Mouse (Mus musculus) gastrocnemius, adult 8-10 months (tissue): ENCODE measurements around the gene Agtrap. TPM values are rescaled to one million over a fixed set of nuclear protein-coding genes. Genes with fewer than 3 reads are reported as not detected.

Experiments
- DNase-seq, 2 experiments: peaks; one replicate each; pipeline ENCODE4 v3.0.0; 2022; ENCODE audit warnings: low spot score in 2 of 2
- total RNA-seq, 4 experiments: library from RNA; stranded (reverse); gene quantifications; 2 replicates each; pipeline ENCODE4 v1.2.4; 2022

Gene Agtrap
- total RNA-seq, 4 experiments from 2014 or later = 11.8 to 15.2 (median 13.8) TPM

DNA sequence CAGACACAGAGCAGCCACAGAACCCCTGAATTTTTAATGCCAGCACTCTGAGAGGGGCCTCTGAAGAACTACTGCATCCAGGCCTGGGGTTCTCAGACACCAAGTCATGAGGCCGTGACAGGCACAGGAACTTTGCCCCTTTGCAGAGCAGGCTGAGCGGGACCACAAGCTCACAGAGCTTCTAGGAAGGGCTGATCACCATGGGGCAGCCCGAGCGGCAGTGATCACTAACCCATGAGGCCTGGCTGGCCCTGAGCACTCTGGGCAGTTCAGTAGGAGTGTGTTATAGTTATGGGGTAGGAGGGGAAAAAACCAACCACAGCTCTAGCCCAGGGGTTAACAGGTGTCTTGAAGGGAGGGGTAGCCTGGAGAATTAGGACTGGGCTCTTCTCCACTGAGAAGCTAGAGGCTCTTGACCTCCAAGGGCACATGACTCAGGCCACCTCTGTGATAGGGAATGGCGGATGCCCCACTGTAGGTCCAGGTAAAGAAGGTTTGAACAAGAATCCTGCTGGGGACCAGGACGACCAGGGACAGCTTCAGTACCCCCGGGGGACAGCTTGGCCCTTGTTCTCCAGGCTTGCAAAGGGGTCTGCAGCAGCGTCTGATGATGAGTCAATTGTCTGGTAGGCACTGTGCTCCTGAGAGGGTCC, 7.8 kb downstream of the Agtrap start:
- DNase-seq = no peak

DNA sequence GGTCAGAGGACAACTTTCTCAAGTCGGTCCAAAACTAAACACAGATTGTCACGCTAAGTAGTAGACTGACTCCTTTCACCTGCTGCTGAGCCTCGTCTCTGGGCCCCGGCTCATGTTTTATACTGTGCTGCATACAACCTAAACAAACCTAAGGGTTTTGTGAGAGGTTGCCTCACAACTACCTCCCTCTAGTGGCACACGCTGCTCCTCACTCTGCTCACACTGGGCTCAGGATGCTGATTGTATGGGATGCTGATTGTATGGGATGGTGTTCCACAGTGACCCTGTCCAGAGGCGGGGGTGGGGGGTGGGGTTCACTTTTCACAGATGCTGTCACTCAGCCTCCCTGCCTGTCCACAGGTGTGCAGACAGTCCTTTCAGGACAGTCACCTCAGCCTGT, 8.6 kb downstream of the Agtrap start:
- DNase-seq = no peak

DNA sequence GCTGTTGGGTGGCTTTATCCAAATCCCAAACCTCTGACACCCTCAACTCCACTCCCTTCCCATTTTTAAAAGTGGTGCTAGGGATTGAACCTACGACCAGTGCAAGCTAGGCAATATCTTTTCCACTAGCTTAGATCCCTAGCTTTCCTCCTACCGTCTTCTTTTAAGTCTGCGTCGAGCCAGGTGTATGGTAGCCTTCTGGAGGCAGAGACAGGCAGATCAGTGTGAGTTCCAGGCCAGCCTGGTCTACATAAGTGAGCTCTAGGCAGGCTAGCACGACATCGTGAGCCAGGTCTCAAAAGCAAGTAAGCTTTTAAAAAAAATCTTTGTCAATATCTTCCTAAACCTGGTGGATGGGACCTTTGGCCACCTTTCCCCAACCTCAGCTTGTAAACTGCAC, 11.9 kb downstream of the Agtrap start:
- no peak for DNase-seq

DNA sequence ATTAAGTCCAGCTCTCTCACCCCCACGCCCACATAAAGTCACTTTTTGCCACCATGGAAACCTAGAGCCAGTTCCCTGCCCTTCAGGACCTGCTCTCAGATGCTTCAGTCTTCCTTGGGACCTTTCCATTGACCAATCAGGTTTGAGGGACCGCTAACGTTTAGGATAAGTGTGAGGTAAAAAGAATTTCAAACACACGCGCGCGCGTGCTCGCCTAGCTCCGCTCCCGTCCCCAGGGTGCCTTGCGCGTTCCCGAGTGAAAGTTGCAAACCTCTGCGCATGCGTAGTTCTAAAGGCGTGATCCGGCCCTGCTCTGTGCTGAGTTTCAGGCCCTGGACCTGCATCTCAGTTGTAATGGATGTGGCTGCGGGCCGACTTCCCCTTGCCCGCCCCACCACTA, 12.6 kb downstream of the Agtrap start:
- DNase-seq = peak in 1 of 2 experiments; percentile 63

DNA sequence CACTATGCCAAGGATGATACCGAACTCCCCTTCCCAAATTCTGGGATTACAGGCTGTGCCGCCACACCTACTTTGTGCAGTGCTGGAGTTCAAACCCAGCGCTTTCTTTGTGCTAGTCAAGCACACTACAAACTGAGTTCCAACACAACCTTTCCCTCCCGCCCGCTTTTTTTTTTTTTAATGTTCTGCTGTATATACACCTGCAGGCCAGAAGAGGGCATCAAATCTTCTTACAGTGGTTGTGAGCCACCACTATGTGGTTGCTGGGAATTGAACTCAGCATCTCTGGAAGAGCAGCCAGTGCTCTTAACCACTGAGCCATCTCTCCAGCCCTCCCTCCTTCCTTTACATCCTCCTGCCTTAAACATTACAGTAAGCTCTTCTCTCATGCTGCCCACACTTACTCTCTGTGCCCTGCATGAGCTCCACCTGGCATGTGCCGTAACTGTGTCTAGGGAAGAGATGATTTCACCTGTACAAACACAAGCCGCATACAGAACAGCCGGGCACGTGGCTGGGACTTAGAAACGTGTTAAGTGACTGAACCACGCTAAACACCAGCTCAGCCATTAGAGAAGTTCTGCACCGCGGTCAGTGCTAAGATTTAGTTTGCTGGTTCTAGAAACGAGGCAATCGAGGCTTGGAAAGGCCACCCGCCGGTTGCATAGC, 13.2 kb downstream of the Agtrap start:
- DNase-seq = no peak

DNA sequence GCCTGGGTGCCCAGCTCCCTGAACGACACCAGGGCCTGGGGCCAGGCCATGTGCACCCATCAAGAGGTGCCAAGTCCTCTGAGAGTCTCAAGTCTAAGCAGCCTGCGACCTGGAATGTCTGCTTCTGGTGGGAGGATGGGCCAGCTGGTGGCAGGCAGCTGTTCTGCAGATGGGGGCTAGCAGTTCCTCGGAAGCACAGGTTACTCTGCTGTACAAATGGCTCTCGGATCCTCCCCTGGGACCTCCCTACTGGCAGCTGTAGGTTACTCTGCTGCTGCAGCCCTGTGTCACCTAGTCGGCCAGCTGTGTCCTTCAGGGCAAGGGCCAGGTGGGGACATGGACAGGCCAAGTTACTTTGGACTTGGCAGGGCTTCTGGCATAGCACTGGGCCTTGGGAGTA, 16.3 kb downstream of the Agtrap start:
- peak in 1 of 2 experiments; percentile 58 for DNase-seq

DNA sequence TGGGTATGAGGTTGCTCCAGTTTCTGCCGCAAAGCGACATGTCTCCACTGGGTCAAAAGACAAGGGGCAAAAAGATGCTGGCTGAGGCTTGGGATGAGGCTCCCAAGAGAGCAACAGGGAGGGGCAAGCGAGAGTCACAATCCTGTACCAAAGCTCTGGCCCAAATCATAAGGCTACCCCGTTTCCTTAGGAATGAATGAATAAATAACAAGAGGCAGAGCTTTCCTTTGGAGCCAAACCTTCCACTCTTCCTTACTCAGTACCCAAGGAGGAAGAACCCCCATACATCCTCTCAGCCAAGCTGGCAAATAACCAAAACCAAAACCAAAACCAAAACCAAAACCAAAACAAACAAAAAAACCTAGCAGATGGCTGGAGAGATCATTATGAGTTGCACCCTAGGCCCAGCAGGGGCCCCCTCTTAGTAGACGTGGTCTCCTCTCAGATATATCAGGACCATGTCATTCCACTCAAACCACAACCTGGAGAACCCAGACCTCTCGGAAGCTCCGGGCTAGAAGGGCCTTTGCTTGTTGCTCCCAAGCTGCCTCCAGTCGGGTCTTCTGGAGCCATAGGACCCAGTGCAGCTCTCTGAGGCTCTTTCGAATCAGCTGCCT, 18.1 kb downstream of the Agtrap start:
- DNase-seq = no peak

DNA sequence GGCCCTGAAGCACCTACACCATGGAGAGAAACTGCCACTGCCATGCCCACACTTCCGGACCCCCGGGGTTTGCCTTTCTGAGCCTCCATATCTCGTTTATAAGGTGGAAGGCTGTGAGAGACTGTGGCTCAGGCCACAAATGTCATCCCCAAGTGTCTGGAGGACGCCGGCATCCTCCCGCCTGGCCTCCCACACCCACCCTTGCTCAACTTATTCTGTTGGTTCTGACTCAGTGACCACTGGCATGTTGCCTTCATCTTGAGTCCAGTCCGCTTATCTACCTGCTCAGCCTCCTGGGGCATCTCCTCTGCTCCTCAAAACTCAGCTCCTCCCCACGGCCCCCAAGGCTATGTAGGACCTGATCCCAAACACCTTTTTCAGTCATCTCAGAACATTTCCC, 20.5 kb downstream of the Agtrap start:
- DNase-seq = no peak

DNA sequence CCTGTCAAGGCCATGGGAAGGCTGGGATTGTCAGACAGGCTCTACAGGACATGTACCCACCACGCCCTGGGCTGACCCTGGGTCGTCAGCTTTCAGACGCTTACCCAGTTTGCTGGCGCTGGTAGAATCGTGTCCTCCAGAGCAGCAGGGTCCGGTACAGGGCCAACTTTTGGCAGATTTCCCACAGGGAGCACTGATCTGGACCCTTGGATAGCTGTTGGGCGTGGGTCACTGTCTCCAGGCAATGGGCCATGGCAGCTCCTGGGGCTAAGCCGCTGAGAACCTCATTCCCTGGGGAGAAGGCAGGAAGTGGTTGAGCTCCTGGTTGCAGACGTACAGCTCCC, 21.5 kb downstream of the Agtrap start:
- DNase-seq = peak in 1 of 2 experiments; percentile 34

DNA sequence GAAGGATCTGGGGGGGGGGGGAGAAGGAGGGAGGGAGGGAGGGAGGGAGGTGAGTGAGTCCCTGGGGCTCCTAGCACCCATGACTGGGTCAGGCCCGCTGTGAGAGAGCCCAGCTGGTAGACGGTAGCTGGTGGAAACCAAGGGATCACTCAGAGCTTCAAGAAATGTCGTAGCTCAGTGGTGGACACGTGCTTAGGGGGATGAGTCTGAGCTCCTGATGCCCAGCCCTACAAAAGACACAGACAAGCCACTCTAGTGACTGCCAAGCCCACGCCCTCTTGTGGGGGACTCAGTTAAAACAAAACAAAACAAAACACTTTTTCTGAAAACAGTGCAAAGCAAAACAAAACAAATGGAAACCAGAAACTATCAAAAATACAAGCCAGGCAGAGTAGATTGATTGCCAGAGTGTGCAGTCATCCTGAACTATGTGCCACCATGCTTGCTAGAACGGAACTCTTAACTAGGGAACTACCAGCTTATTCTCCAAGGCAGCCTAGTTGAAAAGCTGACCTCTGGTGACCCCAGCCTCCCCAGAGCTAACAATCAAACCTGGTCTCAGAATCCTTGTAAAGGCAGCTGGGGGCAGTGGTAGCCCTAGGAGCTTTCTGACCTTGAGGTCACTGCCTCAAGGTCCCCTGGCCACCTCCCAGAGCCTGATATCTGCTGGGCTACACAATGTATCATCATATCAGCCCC, 22.0 kb downstream of the Agtrap start:
- no peak for DNase-seq

DNA sequence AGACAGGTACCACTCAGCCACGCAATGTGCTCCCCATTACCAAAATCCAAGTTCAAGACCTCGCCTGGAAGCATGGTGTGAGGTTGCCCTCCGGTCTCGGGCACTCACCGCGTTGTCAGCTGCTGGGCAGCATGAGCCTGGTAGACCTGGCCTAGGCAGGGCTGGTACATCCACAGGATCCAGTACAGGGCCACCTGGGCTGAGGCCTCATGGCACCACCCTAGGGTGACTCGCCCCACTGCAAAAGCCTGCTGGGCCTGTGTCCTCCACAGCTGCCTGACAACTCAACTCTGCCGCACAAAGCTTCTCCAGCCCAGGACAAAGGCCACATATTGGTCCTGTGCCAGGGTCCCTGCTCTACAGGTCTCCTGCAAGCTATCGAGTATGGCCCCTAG, 26.7 kb downstream of the Agtrap start:
- no peak for DNase-seq

DNA sequence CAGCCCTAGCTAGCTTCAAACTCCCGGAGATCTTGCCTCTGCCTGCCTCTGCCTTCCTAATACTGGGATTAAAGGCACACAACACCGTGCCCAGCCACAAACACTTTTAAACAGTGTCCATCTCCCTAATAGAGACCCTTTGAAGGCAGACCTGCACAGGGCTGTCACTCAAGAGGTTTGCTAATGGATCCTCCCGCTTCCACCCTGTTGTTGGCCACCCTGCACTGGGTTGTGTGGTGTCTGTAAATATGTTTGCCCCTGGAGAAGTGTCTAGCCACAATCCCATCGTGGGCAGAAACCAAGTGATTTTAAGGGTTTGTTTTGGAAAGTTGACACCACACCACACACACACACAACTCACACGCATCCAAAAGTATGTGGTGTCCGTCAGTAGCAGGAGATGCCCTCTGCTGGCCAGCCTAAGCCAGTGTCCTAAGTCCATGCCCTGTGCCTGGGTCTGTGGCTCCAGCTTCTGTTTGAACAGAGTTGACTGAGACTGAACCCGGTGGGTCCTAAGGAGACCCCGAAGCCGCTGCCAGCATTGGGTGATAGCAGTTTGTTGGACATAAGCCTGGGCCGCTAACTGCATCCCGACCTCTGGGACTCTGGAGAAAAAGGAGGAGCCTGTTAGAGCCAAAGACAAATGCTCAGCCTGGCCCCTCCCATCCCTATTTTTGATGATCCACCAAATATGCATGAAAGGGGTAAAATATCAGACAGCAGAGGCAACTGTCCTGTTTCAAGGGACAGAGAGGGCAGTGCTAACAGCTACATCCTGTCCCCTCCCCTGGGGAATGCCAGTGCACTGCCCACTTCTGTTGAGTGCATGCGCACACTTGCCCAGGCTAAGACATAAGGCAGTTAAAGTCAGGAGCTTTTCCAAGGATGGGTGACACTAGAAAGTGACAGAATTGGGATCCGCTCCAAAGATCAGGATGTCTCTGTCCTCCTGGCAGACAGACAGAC, 27.4 kb downstream of the Agtrap start:
- no peak for DNase-seq

DNA sequence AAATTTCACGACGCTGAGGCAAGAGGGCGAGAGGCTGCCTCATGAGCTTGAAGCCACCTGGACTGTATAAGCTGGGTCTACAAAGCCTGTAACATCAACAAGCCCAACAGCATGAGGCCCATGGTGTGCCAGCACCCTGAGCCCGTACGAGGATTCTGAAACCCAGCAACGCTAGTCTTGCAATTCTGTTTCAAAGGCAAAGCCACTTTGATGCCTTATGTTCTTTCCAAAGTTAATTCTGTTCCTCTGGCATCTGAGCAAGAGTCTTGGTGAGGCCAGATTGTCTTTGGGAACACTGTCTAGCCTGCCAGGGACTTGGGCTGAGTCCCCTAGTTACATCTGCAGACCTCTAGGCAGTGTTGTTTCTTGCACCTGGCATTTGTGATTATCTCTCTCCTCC, 28.8 kb downstream of the Agtrap start:
- no peak for DNase-seq

DNA sequence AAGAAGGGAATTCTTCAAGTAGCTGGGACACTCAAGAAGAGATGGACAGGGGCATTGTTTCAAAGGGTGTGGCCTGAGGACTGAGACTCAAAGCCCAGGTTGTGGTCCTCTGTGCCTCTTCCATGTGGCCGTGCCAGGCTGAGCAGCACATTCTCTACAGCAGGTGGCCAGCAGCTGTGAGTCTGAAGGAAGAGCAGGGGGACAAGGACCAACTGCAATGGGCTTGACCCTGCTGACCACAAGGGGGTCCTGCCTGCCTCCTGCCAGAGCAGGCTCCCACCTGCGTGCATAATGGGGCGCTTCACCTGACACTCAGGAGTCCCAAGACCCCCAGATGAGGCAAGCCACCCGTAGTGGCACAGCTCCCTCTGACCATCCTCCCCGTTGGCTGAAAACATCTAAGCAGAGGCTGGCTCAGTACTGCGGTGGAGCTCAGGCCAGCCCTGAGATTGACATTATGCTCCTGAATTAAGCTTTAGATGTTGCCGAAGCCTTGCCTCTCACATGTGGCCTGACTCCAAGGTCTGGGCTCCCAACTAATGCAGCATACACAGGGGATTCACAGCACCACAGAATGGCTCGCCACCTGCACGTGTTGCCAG, 29.5 kb downstream of the Agtrap start:
- no peak for DNase-seq

DNA sequence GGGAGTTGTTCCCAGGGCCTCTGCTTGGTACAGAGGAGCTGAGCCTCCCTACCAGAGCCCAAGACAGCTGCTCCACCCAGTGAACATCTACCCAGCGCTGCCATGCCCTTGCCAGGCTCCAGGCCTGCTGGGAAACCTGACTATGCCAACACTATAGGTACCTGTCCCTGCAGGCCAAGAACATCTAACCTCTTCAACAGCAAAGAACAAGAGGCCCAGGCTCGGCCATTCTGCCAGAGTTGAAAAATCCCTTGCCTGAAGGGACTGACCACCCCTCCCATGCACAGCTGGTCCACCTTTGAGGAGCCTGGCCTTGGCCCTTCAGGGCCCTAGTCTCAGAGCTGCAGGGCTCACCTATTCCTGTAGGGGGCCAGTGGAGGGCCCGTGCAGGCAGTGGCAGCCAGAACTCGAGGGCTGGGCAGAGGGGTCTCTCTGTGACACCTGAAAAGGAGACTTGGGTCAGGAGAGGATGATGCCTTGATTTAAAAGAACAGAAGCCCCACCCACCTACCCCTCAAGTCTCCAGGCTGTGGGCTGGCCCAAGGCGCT, 30.1 kb downstream of the Agtrap start:
- no peak for DNase-seq

DNA sequence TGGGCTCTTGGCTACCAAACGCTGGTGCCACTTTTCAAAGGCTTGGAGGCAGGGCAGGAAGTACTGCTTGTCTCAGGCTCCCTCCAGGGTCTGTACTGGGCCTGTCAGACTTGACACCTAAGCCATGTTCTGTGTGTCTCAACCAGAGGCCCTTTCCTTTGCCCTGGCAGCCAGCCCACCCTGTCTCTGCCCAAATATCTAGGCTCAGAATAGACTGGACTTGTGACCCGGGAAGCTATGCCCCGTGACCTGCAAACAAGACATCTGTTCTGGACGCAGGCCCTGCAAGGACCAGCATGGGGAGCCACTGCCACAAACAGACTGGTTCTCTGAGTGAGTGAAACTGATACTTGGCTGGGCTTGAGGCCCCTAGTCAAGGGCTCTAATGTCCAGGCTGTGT, 31.0 kb downstream of the Agtrap start:
- DNase-seq = peak; percentile 89 to 95

DNA sequence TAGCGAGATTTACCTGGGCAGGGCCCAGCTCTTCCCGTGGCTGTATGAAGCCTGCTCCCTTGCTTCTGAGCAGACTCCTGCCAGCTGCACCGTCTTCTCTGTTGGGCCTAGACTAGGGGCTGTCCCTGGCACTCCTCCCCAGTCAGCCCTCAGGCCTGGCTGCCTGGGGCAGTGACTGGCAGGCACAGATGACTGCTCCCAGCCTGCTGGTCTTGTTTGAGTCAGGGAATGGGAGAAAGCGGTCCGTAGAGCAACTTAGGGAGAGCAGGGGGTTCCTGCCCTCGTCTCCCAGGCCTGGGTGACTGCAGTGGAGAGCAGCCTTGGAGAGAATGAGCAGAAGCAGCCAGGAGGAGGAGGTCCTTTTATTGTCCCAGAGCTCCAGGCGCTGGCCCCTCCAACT, 31.6 kb downstream of the Agtrap start:
- peak; percentile 30 to 68 for DNase-seq

DNA sequence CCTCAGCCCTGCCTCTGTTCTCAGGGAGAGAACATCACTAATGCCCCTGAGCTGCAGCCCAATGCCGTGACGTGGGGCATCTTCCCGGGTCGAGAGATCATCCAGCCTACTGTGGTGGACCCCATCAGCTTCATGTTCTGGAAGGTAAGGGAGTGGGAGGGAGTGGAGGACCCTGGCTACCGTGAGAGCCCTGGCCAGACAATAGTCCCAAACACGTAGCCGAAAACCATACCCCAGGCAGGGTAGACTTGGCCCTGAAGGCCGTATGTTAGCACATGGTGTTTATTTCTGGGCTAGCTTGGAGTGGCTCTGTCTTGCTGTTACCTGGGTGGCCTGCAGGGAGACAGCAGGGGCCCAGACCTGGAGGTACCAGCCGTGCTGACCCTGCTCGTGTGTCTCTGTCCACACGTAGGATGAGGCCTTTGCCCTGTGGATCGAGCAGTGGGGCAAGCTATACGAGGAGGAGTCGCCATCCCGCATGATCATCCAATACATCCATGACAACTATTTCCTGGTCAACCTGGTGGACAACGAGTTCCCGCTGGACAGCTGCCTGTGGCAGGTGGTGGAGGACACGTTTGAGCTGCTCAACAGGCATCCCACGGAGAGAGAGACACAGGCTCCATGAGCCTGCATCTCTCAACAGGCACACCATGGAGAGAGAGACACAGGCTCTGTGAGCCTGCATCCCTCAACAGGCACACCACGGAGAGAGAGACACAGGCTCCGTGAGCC, 32.7 kb downstream of the Agtrap start:
- no peak for DNase-seq

DNA sequence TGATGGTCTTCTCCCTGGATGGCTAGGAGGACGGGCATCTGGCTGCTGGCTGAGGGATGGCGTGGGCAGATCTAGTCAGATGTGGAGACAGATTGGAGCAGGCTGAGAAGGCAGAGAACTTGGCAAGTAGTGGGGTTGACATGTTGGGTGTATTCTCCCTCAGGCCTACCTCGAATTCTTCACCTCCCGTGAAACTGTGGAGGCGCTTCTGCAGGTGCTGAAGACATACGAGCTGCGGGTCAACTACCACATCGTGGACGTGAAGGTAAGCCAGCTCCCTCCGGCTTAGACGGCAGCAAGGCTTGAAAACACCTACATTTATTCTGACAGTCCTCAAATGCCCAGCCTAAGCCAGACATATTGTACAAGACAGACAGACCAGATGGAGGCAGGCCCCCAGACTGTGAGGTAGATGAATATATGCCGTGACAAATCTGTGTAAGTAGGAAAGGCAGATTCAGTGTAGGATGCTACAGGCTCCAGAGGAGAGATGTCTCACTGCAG, 34.4 kb downstream of the Agtrap start:
- no peak for DNase-seq

DNA sequence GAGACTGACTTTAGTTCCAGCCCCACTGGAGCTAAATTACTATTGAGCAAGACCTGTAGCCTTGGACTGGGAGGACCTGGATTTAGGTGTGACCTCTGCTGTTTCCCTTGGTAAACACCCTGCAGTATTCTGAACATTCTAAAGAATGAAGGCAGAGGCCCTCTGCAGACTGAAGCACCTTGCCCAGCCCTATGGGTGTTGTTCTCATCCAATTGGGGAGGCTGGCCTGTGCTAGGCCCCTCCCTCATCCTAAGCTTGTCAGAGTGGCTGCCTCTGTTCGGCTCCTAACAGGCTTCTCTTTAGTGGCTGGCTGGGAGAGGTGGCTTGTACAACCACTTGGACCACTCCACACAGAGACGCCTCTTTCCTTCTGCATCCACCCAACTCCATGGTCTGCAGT, 34.9 kb downstream of the Agtrap start:
- DNase-seq = no peak
